Mouse (Mus musculus) embryonic fibroblast, embryonic 13.5 days (primary cell): ENCODE measurements around the gene Tmem132a.

Experiments used
- CTCF ChIP-seq: IDR thresholded peaks from 2 replicates; pipeline ENCODE4 v1.5.1; 2011; ENCODE audit warnings: mild to moderate bottlenecking, control low read depth, low read length, moderate library complexity, borderline replicate concordance; ENCODE audit not compliant: insufficient read depth
- POLR2A ChIP-seq: IDR thresholded peaks from 2 replicates; pipeline ENCODE4 v1.6.1; 2011; ENCODE audit warnings: low read depth, mild to moderate bottlenecking, control low read depth, low read length, moderate library complexity

- no peak for TF ChIP-seq CTCF
- TF ChIP-seq POLR2A = no peak
These were observed 25.5 kb downstream of the Tmem132a start for GRCm38 (mm10) chr19:10844206-10844605.
